ENCODE assay signal across 29 mouse cellular contexts in the genomic region with DNA sequence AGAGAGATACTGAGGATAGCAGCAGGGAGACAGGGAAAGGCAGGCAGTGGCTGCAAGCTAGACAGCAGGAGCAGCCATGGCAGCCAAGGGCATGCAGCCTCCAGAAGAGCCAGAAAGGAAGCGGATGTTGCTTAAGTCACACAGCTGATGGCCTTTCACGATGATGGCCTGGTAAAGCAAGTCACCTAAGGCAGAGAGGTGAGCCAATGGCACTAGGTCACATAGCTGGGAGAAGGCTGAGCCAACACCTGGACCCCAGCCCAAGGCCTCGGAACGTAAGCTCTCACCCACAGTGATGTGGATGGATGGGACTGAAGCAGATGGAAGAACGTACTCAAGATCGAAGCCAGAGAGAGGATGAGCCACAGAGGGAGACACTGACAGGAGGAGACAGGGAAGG. TPM values are rescaled to one million over a fixed set of nuclear protein-coding genes. Genes with fewer than 3 reads are reported as not detected.
DNase-seq lines count a peak whose midpoint lies in the region; ATAC-seq and TF ChIP-seq lines count a peak whose summit lies in the region.
"Had no signal": no experiment of that assay in that cellular context is flagged by ENCODE, and none has a peak within 500 bp of the region (broad histone marks: within the 10 kb centered on the region; RNA-seq: fewer than 3 reads in every experiment).

No protein-coding gene starts in this region.

- no peak for ATAC-seq in neural tube, embryonic 12.5 days (ENCODE audit: low FRiP score, low read depth)
- ATAC-seq: forebrain, embryonic 14.5 days; Patski had no signal

- no peak overlapping the region for H3K4me3 ChIP-seq in gastrocnemius, adult 2 months
- H3K4me3 ChIP-seq in neural tube, embryonic 12.5 days = no peak overlapping the region
- no peak overlapping the region for H3K4me3 ChIP-seq in limb, embryonic 10.5 days
- H3K4me3 ChIP-seq: embryonic facial prominence, embryonic 13.5 days; erythroblast, embryonic 14.5 days; heart, adult 2 months; heart, embryonic 15.5 days; hindbrain, embryonic 15.5 days; left cerebral cortex, adult 2 months; midbrain, embryonic 10.5 days had no signal

- H3K9ac ChIP-seq in neural tube, embryonic 12.5 days = peak overlapping the region; percentile 10; the same call in 1 of the 2 replicates
- H3K9ac ChIP-seq: embryonic facial prominence, embryonic 13.5 days; heart, embryonic 15.5 days; hindbrain, embryonic 15.5 days; liver, embryonic 14.5 days had no signal

- no peaks in the 10 kb centered on the region for H3K9me3 ChIP-seq in neural tube, embryonic 12.5 days
- H3K9me3 ChIP-seq in limb, embryonic 10.5 days (replicated peaks) = no peaks in the 10 kb centered on the region
- H3K9me3 ChIP-seq: embryonic facial prominence, embryonic 13.5 days; G1E; heart, embryonic 15.5 days; hindbrain, embryonic 15.5 days had no signal

- DNase-seq in gastrocnemius, adult 2 months = peak; percentile 40
- no peak for DNase-seq in gastrocnemius, adult 8-10 months (ENCODE audit: low spot score in 2 of 2)
- no peak for DNase-seq in neural tube, embryonic 10.5 days (ENCODE audit: extremely low spot score, low spot score)
- DNase-seq in limb, embryonic 10.5 days (ENCODE audit: low spot score) = no peak
- DNase-seq in urinary bladder, postnatal 36 days (ENCODE audit: low spot score in 2 of 2) = no peak
- DNase-seq in retina, embryonic 14.5 days (ENCODE audit: low spot score) = no peak
- DNase-seq: cerebellum, adult 18-20 months; cerebellum, postnatal 36 days; embryo, embryonic 11 days; gastrocnemius, postnatal 10 days; heart, adult 2 months; heart, postnatal 36 days; kidney, adult 2 months; kidney, postnatal 10 days; lung, postnatal 4 days; thymus, adult 2 months had no signal

- no peaks in the 10 kb centered on the region for H3K36me3 ChIP-seq in neural tube, embryonic 12.5 days
- H3K36me3 ChIP-seq in limb, embryonic 10.5 days = peaks cover 15% of the 10 kb centered on the region
- H3K36me3 ChIP-seq: embryonic facial prominence, embryonic 13.5 days; heart, embryonic 15.5 days; hindbrain, embryonic 15.5 days had no signal

- no peaks in the 10 kb centered on the region for H3K27me3 ChIP-seq in neural tube, embryonic 12.5 days (replicated peaks)
- no peaks in the 10 kb centered on the region for H3K27me3 ChIP-seq in limb, embryonic 10.5 days (ENCODE audit: low read depth, poor library complexity, severe bottlenecking)
- H3K27me3 ChIP-seq: CH12.LX; embryonic facial prominence, embryonic 13.5 days; heart, embryonic 15.5 days; hindbrain, embryonic 15.5 days; Patski had no signal

- peak overlapping the region; percentile 54 for H3K27ac ChIP-seq in gastrocnemius, adult 2 months
- H3K27ac ChIP-seq in neural tube, embryonic 12.5 days = no peak overlapping the region
- peak overlapping the region; percentile 6; the same call in 1 of the 2 replicates for H3K27ac ChIP-seq in limb, embryonic 10.5 days
- H3K27ac ChIP-seq: embryonic facial prominence, embryonic 13.5 days; heart, adult 2 months; heart, embryonic 15.5 days; hindbrain, embryonic 15.5 days; left cerebral cortex, adult 2 months; liver, embryonic 14.5 days; midbrain, embryonic 10.5 days; stomach, postnatal 0 days had no signal

- 91% methylated on average over 6 of the region's 6 CpGs for WGBS in neural tube, embryonic 12.5 days
- WGBS in limb, embryonic 10.5 days = 87% methylated on average over 6 of the region's 6 CpGs

- TF ChIP-seq CTCF in gastrocnemius, adult 2 months (IDR thresholded peaks at IDR 0.05) = no peak

- intact Hi-C loops in gastrocnemius, adult 2 months (cut with DNase I) = no loop called here

- no peaks in the 10 kb centered on the region for H3K4me1 ChIP-seq in neural tube, embryonic 12.5 days
- peaks cover 18% of the 10 kb centered on the region for H3K4me1 ChIP-seq in limb, embryonic 10.5 days

- no peak overlapping the region for H3K4me2 ChIP-seq in neural tube, embryonic 12.5 days (replicated peaks)
- H3K4me2 ChIP-seq: embryonic facial prominence, embryonic 13.5 days; heart, embryonic 15.5 days; hindbrain, embryonic 15.5 days had no signal

RNA-seq across cellular contexts. Expression of a gene that starts 17.8 kb away (rescaled TPM):
- total RNA-seq in gastrocnemius, adult 2 months (2021) = 10 to 100 TPM; 11.8 to 16.9 TPM
- 10 to 100 TPM; 11.1 to 19.0 (median 13.3) TPM for total RNA-seq in gastrocnemius, adult 8-10 months (2022)
- 26.6 and 28.2 TPM in 2 replicates for polyA plus RNA-seq in neural tube, embryonic 12.5 days (2016; fragmentation: Nextera tagmentation; extraction: Ambion mirVana)
- 43.5 and 45.2 TPM in 2 replicates for polyA plus RNA-seq in limb, embryonic 10.5 days (2016; fragmentation: Nextera tagmentation; extraction: Ambion mirVana)
